ENCODE assay signal across 8 mouse cellular contexts in the genomic region with DNA sequence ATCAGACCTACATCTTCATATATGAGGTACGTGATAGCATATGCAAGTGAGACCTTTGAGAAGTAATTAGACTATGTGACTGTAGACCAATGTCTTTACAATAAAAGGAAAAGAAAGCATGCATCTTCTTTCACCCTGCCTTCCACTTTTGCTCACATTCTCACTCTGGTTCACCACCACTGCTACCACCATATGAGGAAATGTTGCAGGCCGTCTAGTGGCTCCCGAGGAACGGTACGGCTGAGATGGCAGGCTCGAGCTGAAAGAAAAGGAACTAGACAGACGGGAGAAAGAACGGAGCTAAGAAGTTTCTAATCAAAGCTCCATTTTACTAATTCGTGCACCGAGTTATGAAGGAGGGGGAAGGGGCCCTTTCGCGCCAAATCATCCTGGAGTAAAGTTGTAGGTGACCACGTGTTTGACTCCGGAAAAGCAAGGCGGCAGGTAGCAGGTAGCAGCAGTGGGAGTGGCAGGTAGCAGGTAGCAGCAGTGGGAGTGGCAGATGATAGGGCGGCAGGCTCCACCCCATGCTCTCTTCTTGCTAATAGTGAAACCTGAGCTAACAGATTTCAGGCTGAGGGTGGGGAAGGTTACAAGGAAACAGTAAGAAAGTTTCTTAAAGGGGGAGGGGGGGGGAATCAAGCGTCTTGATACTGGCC.
A peak's percentile ranks its signal among the peaks of the same experiment; 100 is the strongest.
DNase-seq lines count a peak whose midpoint lies in the region; ATAC-seq lines count a peak whose summit lies in the region.

No protein-coding gene starts in this region.

- H3K27me3 ChIP-seq in midbrain, embryonic 12.5 days, result peaks cover 5% of the 10 kb centered on the region; the same call in 1 of the 2 replicates
- no peaks in the 10 kb centered on the region for H3K27me3 ChIP-seq in midbrain, embryonic 14.5 days (ENCODE audit: control insufficient read depth, insufficient read depth, low read length)
- no peaks in the 10 kb centered on the region for H3K27me3 ChIP-seq in embryonic facial prominence, embryonic 13.5 days
- H3K27me3 ChIP-seq in stomach, embryonic 15.5 days (replicated peaks), result no peaks in the 10 kb centered on the region

- no peak for DNase-seq in midbrain, embryonic 14.5 days
- DNase-seq in kidney, postnatal 36 days, result peak; percentile 32 to 36
- DNase-seq in adrenal gland, postnatal 25 days, result no peak
- DNase-seq in left cerebral cortex, postnatal 10 days (ENCODE audit: extremely low spot score in 1 of 2, low spot score in 2 of 2), result no peak
- no peak for DNase-seq in left cerebral cortex, postnatal 25 days (ENCODE audit: low spot score in 2 of 2)

- peaks cover 11% of the 10 kb centered on the region; the same call in 1 of the 2 replicates for H3K4me1 ChIP-seq in midbrain, embryonic 12.5 days
- H3K4me1 ChIP-seq in midbrain, embryonic 14.5 days (ENCODE audit: control insufficient read depth, insufficient read depth, low read length), result 0 out of 2 replicates have a peak, but pooled peaks cover 9% of the 10 kb centered on the region
- peaks cover 6% of the 10 kb centered on the region for H3K4me1 ChIP-seq in embryonic facial prominence, embryonic 13.5 days
- no peaks in the 10 kb centered on the region for H3K4me1 ChIP-seq in stomach, embryonic 15.5 days

- H3K4me2 ChIP-seq in midbrain, embryonic 12.5 days (replicated peaks), result no peak overlapping the region; the same call in 1 of the 2 replicates
- H3K4me2 ChIP-seq in midbrain, embryonic 14.5 days (ENCODE audit: low read length), result no peak overlapping the region
- peak overlapping the region; percentile 46 for H3K4me2 ChIP-seq in embryonic facial prominence, embryonic 13.5 days
- peak overlapping the region; percentile 43 for H3K4me2 ChIP-seq in stomach, embryonic 15.5 days

- peak; percentile 32; the same call in 1 of the 2 replicates for ATAC-seq in midbrain, embryonic 12.5 days (ENCODE audit: low FRiP score, low read depth)
- ATAC-seq in midbrain, embryonic 14.5 days (ENCODE audit: low FRiP score, low TSS enrichment), result no peak
- no peak for ATAC-seq in embryonic facial prominence, embryonic 13.5 days (ENCODE audit: insufficient number of reproducible peaks, insufficient read depth, low FRiP score, low TSS enrichment, low read depth)
- ATAC-seq in stomach, embryonic 15.5 days (ENCODE audit: insufficient read depth, low FRiP score, low read depth), result peak; percentile 87

- WGBS in midbrain, embryonic 12.5 days, result 29% methylated on average over 17 of the region's 17 CpGs
- WGBS in midbrain, embryonic 14.5 days, result 27% methylated on average over 17 of the region's 17 CpGs
- WGBS in embryonic facial prominence, embryonic 13.5 days, result 23% methylated on average over 17 of the region's 17 CpGs
- 17% methylated on average over 17 of the region's 17 CpGs for WGBS in stomach, embryonic 15.5 days

- H3K36me3 ChIP-seq in midbrain, embryonic 12.5 days, result no peaks in the 10 kb centered on the region
- H3K36me3 ChIP-seq in midbrain, embryonic 14.5 days (ENCODE audit: control insufficient read depth, insufficient read depth, low read length), result no peaks in the 10 kb centered on the region
- no peaks in the 10 kb centered on the region for H3K36me3 ChIP-seq in embryonic facial prominence, embryonic 13.5 days
- no peaks in the 10 kb centered on the region for H3K36me3 ChIP-seq in stomach, embryonic 15.5 days

- no peaks in the 10 kb centered on the region for H3K9me3 ChIP-seq in midbrain, embryonic 12.5 days
- H3K9me3 ChIP-seq in midbrain, embryonic 14.5 days (ENCODE audit: control insufficient read depth, low read length), result no peaks in the 10 kb centered on the region
- no peaks in the 10 kb centered on the region for H3K9me3 ChIP-seq in embryonic facial prominence, embryonic 13.5 days
- H3K9me3 ChIP-seq in stomach, embryonic 15.5 days, result no peaks in the 10 kb centered on the region

- no peak overlapping the region for H3K9ac ChIP-seq in midbrain, embryonic 12.5 days (replicated peaks)
- no peak overlapping the region for H3K9ac ChIP-seq in midbrain, embryonic 14.5 days (replicated peaks; ENCODE audit: low read length)
- no peak overlapping the region for H3K9ac ChIP-seq in embryonic facial prominence, embryonic 13.5 days
- H3K9ac ChIP-seq in stomach, embryonic 15.5 days, result no peak overlapping the region

- no peak overlapping the region for H3K27ac ChIP-seq in midbrain, embryonic 12.5 days (replicated peaks)
- no peak overlapping the region for H3K27ac ChIP-seq in midbrain, embryonic 14.5 days (replicated peaks; ENCODE audit: low read depth, low read length)
- H3K27ac ChIP-seq in embryonic facial prominence, embryonic 13.5 days, result no peak overlapping the region
- H3K27ac ChIP-seq in stomach, embryonic 15.5 days, result no peak overlapping the region

- no peak overlapping the region for H3K4me3 ChIP-seq in midbrain, embryonic 12.5 days
- no peak overlapping the region for H3K4me3 ChIP-seq in midbrain, embryonic 14.5 days (replicated peaks; ENCODE audit: low read depth, low read length)
- peak overlapping the region; percentile 17; the same call in 1 of the 2 replicates for H3K4me3 ChIP-seq in embryonic facial prominence, embryonic 13.5 days
- H3K4me3 ChIP-seq in stomach, embryonic 15.5 days (replicated peaks), result peak overlapping the region; percentile 16; the same call in 1 of the 2 replicates

- intact Hi-C loops in left cerebral cortex, postnatal 10 days (cut with DNase I), result no loop called here
- intact Hi-C loops in left cerebral cortex, postnatal 25 days (cut with DNase I), result no loop called here

Comparison
In these comparisons a context has a peak if more than half of its experiments do, and no peak if none do; other contexts are left out.
1. ATAC-seq: peak in midbrain, embryonic 12.5 days (single experiment) and stomach, embryonic 15.5 days (single experiment); none in midbrain, embryonic 14.5 days (single experiment) and embryonic facial prominence, embryonic 13.5 days (single experiment).
2. H3K4me2 ChIP-seq: peak in embryonic facial prominence, embryonic 13.5 days (single experiment) and stomach, embryonic 15.5 days (single experiment); none in midbrain, embryonic 12.5 days (single experiment) and midbrain, embryonic 14.5 days (single experiment).
3. H3K4me3 ChIP-seq: peak in embryonic facial prominence, embryonic 13.5 days (single experiment) and stomach, embryonic 15.5 days (single experiment); none in midbrain, embryonic 12.5 days (single experiment) and midbrain, embryonic 14.5 days (single experiment).
4. DNase-seq: peak in kidney, postnatal 36 days (2 of 2); none in midbrain, embryonic 14.5 days (single experiment), adrenal gland, postnatal 25 days (single experiment), left cerebral cortex, postnatal 10 days (0 of 2) and left cerebral cortex, postnatal 25 days (0 of 2).